Mouse (Mus musculus): ENCODE data around the gene Cbarp. TPM values are rescaled to one million over a fixed set of nuclear protein-coding genes. Genes with fewer than 3 reads are reported as not detected.

The Cbarp gene
- total and polyA plus RNA-seq, 3 experiments: 0.19 to 2.4 (median 2.3) TPM

DNA sequence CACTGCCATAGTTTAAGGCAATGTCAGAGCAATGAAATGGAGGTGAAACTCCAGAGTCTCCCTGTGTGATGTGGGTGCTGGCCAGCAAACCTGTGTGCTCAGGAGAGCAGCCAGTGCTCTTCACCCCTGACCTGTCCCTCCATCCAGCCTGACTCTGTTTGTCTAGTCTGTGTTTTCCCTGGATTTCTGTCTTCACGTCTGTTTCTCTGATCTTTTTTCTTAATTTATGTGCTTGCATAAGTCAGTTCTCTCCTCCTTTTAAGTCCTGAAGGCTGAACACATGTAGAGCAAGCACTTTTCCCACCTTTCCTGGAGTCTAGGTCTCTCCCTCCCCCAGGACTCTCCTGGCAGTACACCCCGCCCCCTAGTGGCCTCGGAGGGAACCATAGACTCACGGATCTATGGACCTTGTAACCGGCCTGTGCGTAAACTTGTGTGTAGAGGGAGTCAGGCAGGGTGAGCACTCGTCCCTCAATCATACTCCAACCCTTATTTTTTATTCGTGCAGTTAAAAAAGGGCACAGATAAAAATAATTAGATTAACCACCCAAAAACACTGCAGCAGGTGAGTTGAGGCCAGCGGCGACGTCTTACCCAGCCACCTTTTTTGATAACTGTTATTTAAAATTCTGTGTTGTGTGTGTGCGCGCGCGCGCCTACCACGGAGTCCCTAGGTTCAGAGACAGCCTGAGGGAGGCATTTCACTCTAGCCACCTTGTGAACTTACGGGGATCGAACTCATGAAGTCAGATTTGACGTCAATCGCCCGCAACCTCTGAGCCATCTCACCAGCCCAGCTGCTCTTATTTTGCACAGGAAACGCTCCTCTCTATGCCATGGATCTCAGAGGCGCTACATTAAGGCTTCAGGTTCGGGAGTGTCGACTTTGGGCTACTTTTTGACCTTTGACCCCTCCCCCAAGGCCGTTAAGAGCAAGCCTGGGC lies 26.0 kb downstream of the Cbarp start (continued):
- TF ChIP-seq E2F4 (IDR thresholded peaks at IDR 0.05; ENCODE audit: insufficient replicate concordance, low read depth, low read length): no peak
- no peak for TF ChIP-seq ZNF384 (IDR thresholded peaks at IDR 0.05; ENCODE audit: low read depth, low read length)
- TF ChIP-seq MXI1 (IDR thresholded peaks at IDR 0.05; ENCODE audit: low read depth, low read length): peak; percentile 32; the same call in 1 of the 2 replicates
- no peak for TF ChIP-seq UBTF (IDR thresholded peaks at IDR 0.05; ENCODE audit: low read depth, low read length)
- peak; percentile 86 for TF ChIP-seq SMC3 (IDR thresholded peaks at IDR 0.05; ENCODE audit: low read depth, low read length)
- TF ChIP-seq RAD21 (IDR thresholded peaks at IDR 0.05; ENCODE audit: low read depth, low read length): peak; percentile 85
- TF ChIP-seq EP300 (IDR thresholded peaks at IDR 0.05; ENCODE audit: low read length): no peak
- no peak for TF ChIP-seq ETS1 (conservative IDR thresholded peaks at IDR 0.05; ENCODE audit: low read depth, low read length)

GRCm38 (mm10) chr10:80107678-80108077 lies 33.0 kb downstream of the Cbarp start:
- Histone ChIP-seq H3K79me2 (replicated peaks; ENCODE audit: control insufficient read depth, extremely low read depth, insufficient read depth, poor library complexity, severe bottlenecking) (no peaks in the 10 kb centered on the region), H3K9me3 (replicated peaks; ENCODE audit: low read length) (no peaks in the 10 kb centered on the region), H3K4me3 (replicated peaks in 1 of 3; ENCODE audit: low read depth in 2 of 3, low read length in 2 of 3, poor library complexity in 1 of 3) (no peak overlapping the region), H3K9ac (ENCODE audit: insufficient read depth, low read depth) (no peak overlapping the region), H3K27me3 (replicated peaks) (no peaks in the 10 kb centered on the region), H3K36me3 (replicated peaks in 1 of 2; ENCODE audit: control insufficient read depth in 1 of 2, insufficient read depth in 1 of 2, low read length in 1 of 2) (no peaks in the 10 kb centered on the region), H3K27ac (ENCODE audit: insufficient read depth, low read depth) (no peak overlapping the region), H3K4me1 (ENCODE audit: control insufficient read depth in 1 of 2, insufficient read depth in 2 of 2) (peaks cover 11 to 39% of the 10 kb centered on the region in 2 experiments), H3K4me2 (ENCODE audit: insufficient read depth, low read depth, poor library complexity, severe bottlenecking) (no peak overlapping the region)
- dilution Hi-C loops (cut with MboI; ENCODE audit: extremely low pct_ligation_motif_present, extremely low pct_unique_long_range_greater_than_20kb, low sequenced_read_pairs): no loop called here
- in situ Hi-C loops (cut with MboI; ENCODE audit: low pct_ligation_motif_present, low pct_unique_long_range_greater_than_20kb, low sequenced_read_pairs): no loop called here
- DNase-seq (ENCODE audit: extremely low read depth): no peak
- TF ChIP-seq POLR2AphosphoS2 (IDR thresholded peaks at IDR 0.05; ENCODE audit: low read depth, low read length): no peak
- TF ChIP-seq HCFC1 (IDR thresholded peaks at IDR 0.05; ENCODE audit: low read depth, low read length): no peak
- TF ChIP-seq ZNF384 (IDR thresholded peaks at IDR 0.05; ENCODE audit: low read depth, low read length): no peak
- TF ChIP-seq KAT2A (IDR thresholded peaks at IDR 0.05; ENCODE audit: insufficient replicate concordance, low read length): no peak
- no peak for TF ChIP-seq MAX (IDR thresholded peaks at IDR 0.05; ENCODE audit: low read length)
- no peak for TF ChIP-seq TBP (conservative IDR thresholded peaks at IDR 0.05; ENCODE audit: low read depth, low read length)

- in situ Hi-C loops (cut with MboI; ENCODE audit: low pct_ligation_motif_present, low pct_unique_long_range_greater_than_20kb, low sequenced_read_pairs): no loop called here
Measured at GRCm38 (mm10) chr10:80105926-80106325, 34.7 kb downstream of the Cbarp start.

More at GRCm38 (mm10) chr10:80105926-80106325, 34.7 kb downstream of the Cbarp start:
- dilution Hi-C loops (cut with MboI; ENCODE audit: extremely low pct_ligation_motif_present, extremely low pct_unique_long_range_greater_than_20kb, low sequenced_read_pairs): no loop called here
- H3K9ac ChIP-seq (ENCODE audit: insufficient read depth, low read depth): no peak overlapping the region
- no peaks in the 10 kb centered on the region for H3K27me3 ChIP-seq (replicated peaks)
- H3K36me3 ChIP-seq (replicated peaks in 1 of 2; ENCODE audit: control insufficient read depth in 1 of 2, insufficient read depth in 1 of 2, low read length in 1 of 2): peaks cover 0 to under 1% of the 10 kb centered on the region in 2 experiments
- TF ChIP-seq KAT2A (IDR thresholded peaks at IDR 0.05; ENCODE audit: insufficient replicate concordance, low read length) (no peak), JUN (IDR thresholded peaks at IDR 0.05; ENCODE audit: insufficient read depth, low read depth, low read length) (no peak), PAX5 (IDR thresholded peaks at IDR 0.05; ENCODE audit: low read length) (no peak), ZC3H11A (IDR thresholded peaks at IDR 0.05; ENCODE audit: low read depth, low read length) (no peak), UBTF (IDR thresholded peaks at IDR 0.05; ENCODE audit: low read depth, low read length) (no peak), IRF4 (IDR thresholded peaks at IDR 0.05; ENCODE audit: low read depth, low read length) (no peak), CHD1 (IDR thresholded peaks at IDR 0.05; ENCODE audit: low read depth, low read length) (no peak), JUND (conservative IDR thresholded peaks at IDR 0.05; ENCODE audit: low read depth, low read length) (no peak), BHLHE40 (IDR thresholded peaks at IDR 0.05; ENCODE audit: low read depth, low read length) (no peak), POLR2AphosphoS2 (IDR thresholded peaks at IDR 0.05; ENCODE audit: low read depth, low read length) (no peak), RAD21 (IDR thresholded peaks at IDR 0.05; ENCODE audit: low read depth, low read length) (no peak), GABPA (IDR thresholded peaks at IDR 0.05; ENCODE audit: insufficient replicate concordance, low read depth, low read length) (no peak), USF1 (IDR thresholded peaks at IDR 0.05; ENCODE audit: low read depth, low read length) (no peak), ZNF384 (IDR thresholded peaks at IDR 0.05; ENCODE audit: low read depth, low read length) (no peak), E2F4 (IDR thresholded peaks at IDR 0.05; ENCODE audit: insufficient replicate concordance, low read depth, low read length) (no peak), EP300 (IDR thresholded peaks at IDR 0.05; ENCODE audit: low read length) (no peak), MEF2A (IDR thresholded peaks at IDR 0.05; ENCODE audit: borderline replicate concordance, low read depth, low read length) (no peak), MAZ (IDR thresholded peaks at IDR 0.05; ENCODE audit: low read depth, low read length) (no peak), MXI1 (IDR thresholded peaks at IDR 0.05; ENCODE audit: low read depth, low read length) (no peak), SIN3A (IDR thresholded peaks at IDR 0.05; ENCODE audit: low read length) (no peak)
- H3K4me1 ChIP-seq (ENCODE audit: control insufficient read depth in 1 of 2, insufficient read depth in 2 of 2): peaks cover 12 to 49% of the 10 kb centered on the region in 2 experiments
- H3K4me3 ChIP-seq (replicated peaks in 1 of 3; ENCODE audit: low read depth in 2 of 3, low read length in 2 of 3, poor library complexity in 1 of 3): no peak overlapping the region
- no peak for DNase-seq (ENCODE audit: extremely low read depth)
- no peak overlapping the region for H3K27ac ChIP-seq (ENCODE audit: insufficient read depth, low read depth)
- H3K9me3 ChIP-seq (replicated peaks; ENCODE audit: low read length): no peaks in the 10 kb centered on the region
- H3K79me2 ChIP-seq (replicated peaks; ENCODE audit: control insufficient read depth, extremely low read depth, insufficient read depth, poor library complexity, severe bottlenecking): peaks cover 13% of the 10 kb centered on the region
- H3K4me2 ChIP-seq (ENCODE audit: insufficient read depth, low read depth, poor library complexity, severe bottlenecking): no peak overlapping the region
